Mouse (Mus musculus): ENCODE data around the gene Spen. TPM values are rescaled to one million over a fixed set of nuclear protein-coding genes. Genes with fewer than 3 reads are reported as not detected.

Gene Spen
- polyA plus RNA-seq, 1 experiment from 2014 or later: 16.7 TPM

DNA sequence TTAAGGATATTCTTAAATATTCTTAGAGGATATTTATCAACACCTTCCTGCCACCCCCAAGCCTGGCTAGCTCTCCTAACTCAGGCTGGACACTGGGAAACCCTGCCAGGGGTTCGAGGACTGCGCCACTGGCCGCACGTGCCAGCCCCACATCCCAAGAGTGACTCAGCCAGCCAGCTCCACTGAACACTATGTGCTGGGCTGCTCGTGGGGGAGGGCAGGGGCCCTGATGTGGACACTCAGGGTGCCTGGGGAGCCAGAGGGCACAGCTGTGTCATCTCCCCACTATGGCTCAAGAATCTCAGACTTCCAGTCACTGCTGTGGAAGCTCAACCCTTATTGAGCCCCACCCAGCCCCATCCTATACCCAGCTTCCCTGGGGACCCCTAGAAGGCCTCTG is 115.1 kb downstream of the Spen start:
- H3K36me3 ChIP-seq (ENCODE audit: poor library complexity, severe bottlenecking): no peaks in the 10 kb centered on the region
- peaks cover 12% of the 10 kb centered on the region for H3K4me1 ChIP-seq
- H3K27me3 ChIP-seq: peaks cover 23% of the 10 kb centered on the region; the same call in 1 of the 2 replicates
- no peak overlapping the region for H3K27ac ChIP-seq
- no peaks in the 10 kb centered on the region for H3K9me3 ChIP-seq (replicated peaks)
- H3K4me3 ChIP-seq: no peak overlapping the region
- no peak overlapping the region for H3K9ac ChIP-seq
- ATAC-seq: no peak
- 81% methylated on average over 5 of the region's 5 CpGs for WGBS
- no peak overlapping the region for H3K4me2 ChIP-seq

DNA sequence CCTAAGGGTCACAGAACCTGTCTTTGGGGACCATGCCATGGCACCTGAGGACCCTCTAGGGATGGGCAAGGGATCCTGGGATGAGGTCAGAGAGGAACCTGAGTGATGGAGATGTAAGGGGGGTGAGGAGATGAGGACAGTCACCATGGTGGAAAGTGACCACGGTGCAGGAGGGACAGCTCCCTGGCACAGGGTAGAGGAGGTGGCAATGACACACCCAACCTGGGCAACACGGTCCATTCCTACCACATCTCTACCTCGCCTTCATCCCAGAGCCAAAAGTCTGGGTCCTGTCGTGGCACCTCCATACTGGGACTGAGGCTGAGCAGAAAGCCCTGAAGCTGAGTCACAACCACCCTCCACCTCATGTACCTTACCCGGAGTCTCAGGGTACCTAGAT is 115.6 kb downstream of the Spen start:
- Histone ChIP-seq H3K4me3 (no peak overlapping the region), H3K27me3 (peaks cover 23% of the 10 kb centered on the region; the same call in 1 of the 2 replicates), H3K4me2 (no peak overlapping the region), H3K36me3 (ENCODE audit: poor library complexity, severe bottlenecking) (no peaks in the 10 kb centered on the region), H3K9ac (no peak overlapping the region), H3K27ac (no peak overlapping the region), H3K9me3 (replicated peaks) (no peaks in the 10 kb centered on the region), H3K4me1 (peaks cover 12% of the 10 kb centered on the region)
- ATAC-seq: no peak
- 86% methylated on average over 5 of the region's 5 CpGs for WGBS

DNA sequence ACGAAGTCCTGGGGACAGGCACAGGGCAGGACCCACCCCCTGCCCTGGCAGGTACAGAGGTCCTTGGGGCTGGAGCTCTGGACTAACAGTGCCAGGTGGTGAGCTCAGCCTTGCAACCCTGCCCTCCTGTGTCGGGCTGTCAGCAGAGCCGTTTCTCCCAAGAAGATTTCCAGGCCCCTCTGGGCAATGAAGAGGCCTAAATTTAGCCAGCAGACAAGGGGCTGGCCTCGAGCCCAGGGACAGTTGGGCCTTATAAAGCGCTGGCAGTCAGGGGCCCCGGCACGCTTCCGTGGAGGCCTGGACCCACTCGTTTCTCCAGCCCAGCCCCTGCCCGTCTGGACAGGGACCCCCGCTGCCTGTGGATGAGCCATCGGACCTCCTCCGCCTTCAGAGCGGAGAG is 117.0 kb downstream of the Spen start:
- 72% methylated on average over 14 of the region's 14 CpGs for WGBS
- Histone ChIP-seq H3K9ac (no peak overlapping the region), H3K27me3 (peaks cover 23% of the 10 kb centered on the region; the same call in 1 of the 2 replicates)

DNA sequence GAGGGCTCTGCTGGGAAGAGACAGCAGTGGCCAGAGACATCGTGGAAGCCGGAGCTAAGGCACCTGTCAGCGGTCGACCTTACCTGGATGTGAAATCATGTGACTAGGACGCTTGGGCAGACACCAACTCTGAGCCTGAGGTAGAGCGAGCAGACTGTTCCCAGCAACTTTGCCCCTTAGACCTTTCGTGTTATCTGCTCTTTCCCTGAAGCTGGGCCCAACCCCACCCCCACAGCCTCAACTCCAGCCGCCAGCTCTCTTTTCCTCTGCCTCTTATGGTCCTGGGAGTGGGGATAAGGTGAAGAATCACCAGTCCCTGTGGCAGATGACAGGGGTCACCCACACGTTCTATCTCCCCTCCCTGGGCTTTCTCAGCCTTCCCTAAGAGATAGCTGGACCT is 117.5 kb downstream of the Spen start:
- H3K4me3 ChIP-seq: no peak overlapping the region
- H3K36me3 ChIP-seq (ENCODE audit: poor library complexity, severe bottlenecking): no peaks in the 10 kb centered on the region
- no peaks in the 10 kb centered on the region for H3K9me3 ChIP-seq (replicated peaks)
- peaks cover 21% of the 10 kb centered on the region; the same call in 1 of the 2 replicates for H3K27me3 ChIP-seq
- WGBS: 60% methylated on average over 9 of the region's 9 CpGs
- ATAC-seq: no peak
- H3K4me1 ChIP-seq: peaks cover 8% of the 10 kb centered on the region
- H3K9ac ChIP-seq: no peak overlapping the region
- no peak overlapping the region for H3K27ac ChIP-seq
- H3K4me2 ChIP-seq: no peak overlapping the region

More for the DNA sequence above, 117.0 kb downstream of the Spen start:
- H3K4me3 ChIP-seq: no peak overlapping the region
- H3K4me1 ChIP-seq: peaks cover 12% of the 10 kb centered on the region
- no peaks in the 10 kb centered on the region for H3K36me3 ChIP-seq (ENCODE audit: poor library complexity, severe bottlenecking)
- H3K4me2 ChIP-seq: no peak overlapping the region
- no peak overlapping the region for H3K27ac ChIP-seq
- no peak for ATAC-seq
- no peaks in the 10 kb centered on the region for H3K9me3 ChIP-seq (replicated peaks)

DNA sequence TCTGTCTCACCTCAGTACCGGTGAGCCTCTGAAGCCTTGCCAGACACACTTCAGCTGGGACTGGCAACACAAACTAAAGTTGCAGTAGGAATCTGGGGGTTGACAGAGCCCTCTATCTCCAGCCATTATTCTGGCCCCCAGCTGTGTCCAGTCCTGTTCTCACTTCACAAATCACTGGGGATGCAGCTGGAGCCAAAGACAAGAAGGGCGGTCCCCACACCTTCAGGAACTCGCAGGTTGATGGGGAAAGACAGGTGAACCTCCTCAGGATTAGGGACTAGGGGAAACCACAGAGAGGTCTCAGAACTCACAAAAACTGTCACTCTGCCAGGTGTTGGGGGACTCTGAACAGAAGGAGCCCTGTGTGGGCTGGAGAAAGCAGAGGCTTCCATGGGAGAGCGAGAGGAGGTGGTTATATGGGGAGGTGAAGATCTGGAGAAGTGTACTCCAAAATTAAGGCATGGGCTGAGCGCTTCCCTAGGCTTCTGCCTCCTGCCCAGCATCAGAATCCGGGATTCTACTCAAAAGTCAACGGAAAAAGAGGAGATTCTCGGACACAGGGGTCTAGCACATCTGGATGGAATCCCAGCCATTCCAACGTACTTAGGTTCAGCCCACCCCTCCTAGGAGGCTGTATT is 118.1 kb downstream of the Spen start, which contains the start of gene Hspb7:
Hspb7 (plus strand) TSS at position 588 of the 638 bp plus-strand sequence.
- Histone ChIP-seq H3K27me3 (peaks cover 16% of the 10 kb centered on the region; the same call in 1 of the 2 replicates), H3K27ac (no peak within 1 kb of the TSS), H3K4me1 (peaks cover 2% of the 10 kb centered on the region), H3K9me3 (replicated peaks) (no peaks in the 10 kb centered on the region), H3K36me3 (ENCODE audit: poor library complexity, severe bottlenecking) (no peaks in the 10 kb centered on the region), H3K4me3 (no peak within 1 kb of the TSS), H3K9ac (no peak within 1 kb of the TSS), H3K4me2 (no peak within 1 kb of the TSS)
- no peak for ATAC-seq
- WGBS: 69% methylated on average over 9 of the region's 9 CpGs

DNA sequence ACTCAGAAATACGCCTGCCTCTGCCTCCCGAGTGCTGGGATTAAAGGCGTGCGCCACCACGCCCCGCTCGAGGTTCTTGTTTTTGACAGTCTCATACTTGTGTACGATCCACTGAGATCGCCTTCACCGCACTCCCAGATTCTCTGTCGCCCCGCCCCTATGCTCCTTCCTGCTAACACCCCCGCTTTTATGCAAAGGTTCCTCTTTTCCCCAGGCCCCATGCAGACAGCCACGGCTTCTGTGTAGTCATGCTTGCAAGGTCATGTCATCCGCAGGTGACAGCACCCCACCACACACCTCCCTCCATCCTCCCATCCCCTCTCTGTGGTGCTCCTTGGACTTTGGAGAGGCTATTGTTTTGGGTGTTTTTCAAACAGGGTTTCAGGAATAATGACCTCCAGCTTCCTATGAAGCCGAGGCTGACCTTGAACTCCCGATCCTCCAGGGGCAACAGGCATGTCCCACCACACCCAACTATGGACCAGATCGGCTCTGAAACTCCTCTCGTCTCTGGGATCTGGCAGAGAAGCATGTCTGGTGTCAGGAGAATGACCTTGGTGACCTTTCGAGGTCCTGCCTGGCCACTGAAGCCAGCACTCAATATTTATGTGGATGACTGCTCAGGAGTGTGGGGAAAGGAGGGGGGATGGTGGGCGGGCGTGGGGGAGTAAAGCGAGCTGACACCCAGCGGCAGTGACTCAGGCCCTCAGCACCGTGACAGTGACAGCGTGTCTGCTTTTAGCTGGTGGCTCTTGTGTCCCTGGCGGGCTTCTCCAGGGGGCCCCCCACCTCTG is 118.8 kb downstream of the Spen start:
- Histone ChIP-seq H3K4me1 (no peaks in the 10 kb centered on the region), H3K36me3 (ENCODE audit: poor library complexity, severe bottlenecking) (no peaks in the 10 kb centered on the region), H3K9ac (no peak overlapping the region), H3K9me3 (replicated peaks) (no peaks in the 10 kb centered on the region), H3K27me3 (peaks cover 10% of the 10 kb centered on the region; the same call in 1 of the 2 replicates), H3K4me3 (no peak overlapping the region), H3K27ac (no peak overlapping the region), H3K4me2 (no peak overlapping the region)
- WGBS: 71% methylated on average over 27 of the region's 27 CpGs
- no peak for ATAC-seq

Other genes with a start within 250 kb of the Spen start
- 1.0 and 1.3 TPM in 2 replicates for gene Epha2, start 237.4 kb downstream of the Spen start, polyA plus RNA-seq (2015; fragmentation: Nextera tagmentation; extraction: Ambion mirVana)
- 3.3 and 3.8 TPM in 2 replicates for gene Fam131c, start 170.4 kb downstream of the Spen start, polyA plus RNA-seq (2015; fragmentation: Nextera tagmentation; extraction: Ambion mirVana)
- 0.10 TPM in 1 of 2 replicates, not detected in the other for gene Clcnka, start 139.9 kb downstream of the Spen start, polyA plus RNA-seq (2015; fragmentation: Nextera tagmentation; extraction: Ambion mirVana)
- gene Clcnkb, start 122.6 kb downstream of the Spen start, polyA plus RNA-seq (2015; fragmentation: Nextera tagmentation; extraction: Ambion mirVana): not detected in 2 replicates
- gene Hspb7, start 117.8 kb downstream of the Spen start, polyA plus RNA-seq (2015; fragmentation: Nextera tagmentation; extraction: Ambion mirVana): not detected in 2 replicates
- gene Srarp, start 102.5 kb downstream of the Spen start, polyA plus RNA-seq (2015; fragmentation: Nextera tagmentation; extraction: Ambion mirVana): not detected in 2 replicates
- 60.9 and 63.7 TPM in 2 replicates for gene Zbtb17, start 93.9 kb downstream of the Spen start, polyA plus RNA-seq (2015; fragmentation: Nextera tagmentation; extraction: Ambion mirVana)
- gene Fblim1, start 67.5 kb upstream of the Spen start, polyA plus RNA-seq (2015; fragmentation: Nextera tagmentation; extraction: Ambion mirVana): 11.1 and 13.9 TPM in 2 replicates
- gene Tmem82, start 80.0 kb upstream of the Spen start, polyA plus RNA-seq (2015; fragmentation: Nextera tagmentation; extraction: Ambion mirVana): 0.17 TPM in 1 of 2 replicates, not detected in the other
- 0.08 and 0.13 TPM in 2 replicates for gene Slc25a34, start 85.2 kb upstream of the Spen start, polyA plus RNA-seq (2015; fragmentation: Nextera tagmentation; extraction: Ambion mirVana)
- gene Plekhm2, start 126.3 kb upstream of the Spen start, polyA plus RNA-seq (2015; fragmentation: Nextera tagmentation; extraction: Ambion mirVana): 6.1 and 7.2 TPM in 2 replicates
- 0.21 and 2.8 TPM in 2 replicates for gene Rsc1a1, start 147.0 kb upstream of the Spen start, polyA plus RNA-seq (2015; fragmentation: Nextera tagmentation; extraction: Ambion mirVana)
- gene Ddi2, start 184.8 kb upstream of the Spen start, polyA plus RNA-seq (2015; fragmentation: Nextera tagmentation; extraction: Ambion mirVana): 14.7 TPM in 2 replicates
- not detected in 2 replicates for gene Agmat, start 208.1 kb upstream of the Spen start, polyA plus RNA-seq (2015; fragmentation: Nextera tagmentation; extraction: Ambion mirVana)